Mouse (Mus musculus) intestine, embryonic 15.5 days (tissue): ENCODE measurements around the gene Gas7. TPM values are rescaled to one million over a fixed set of nuclear protein-coding genes. Genes with fewer than 3 reads are reported as not detected.

ENCODE experiments used
- ATAC-seq: fragments of 200-750 bp; cut with Nextera tagmentation; 2 replicates; pipeline ENCODE4 v1.8.0; 2017; ENCODE audit warnings: moderate TSS enrichment, moderate library complexity
- H3K27ac ChIP-seq: fragments of 300-500 bp; sonication (generic); 2 replicates; pipeline ENCODE4 v1.5.1; 2015; ENCODE audit warnings: mild to moderate bottlenecking, inconsistent platforms
- H3K27me3 ChIP-seq: fragments of 300-500 bp; sonication (generic); replicated peaks from 2 replicates; pipeline ENCODE4 v1.6.1; 2015; ENCODE audit warnings: inconsistent platforms
- H3K36me3 ChIP-seq: fragments of 300-500 bp; sonication (generic); 2 replicates; pipeline ENCODE4 v1.6.1; 2015; ENCODE audit warnings: inconsistent platforms
- H3K4me1 ChIP-seq: fragments of 300-500 bp; sonication (generic); replicated peaks from 2 replicates; pipeline ENCODE4 v1.6.1; 2015; ENCODE audit warnings: inconsistent platforms
- H3K4me2 ChIP-seq: fragments of 300-500 bp; sonication (generic); replicated peaks from 2 replicates; pipeline ENCODE4 v1.6.1; 2015; ENCODE audit warnings: mild to moderate bottlenecking, inconsistent platforms
- H3K4me3 ChIP-seq: fragments of 300-500 bp; sonication (generic); replicated peaks from 2 replicates; pipeline ENCODE4 v1.5.1; 2015; ENCODE audit warnings: inconsistent platforms
- H3K9ac ChIP-seq: fragments of 300-500 bp; sonication (generic); 2 replicates; pipeline ENCODE4 v1.6.1; 2015; ENCODE audit warnings: inconsistent platforms
- H3K9me3 ChIP-seq: fragments of 300-500 bp; sonication (generic); 2 replicates; pipeline ENCODE4 v1.6.1; 2016; ENCODE audit warnings: inconsistent platforms
- WGBS: fragments of 180-500 bp; shearing (Covaris S2); methylation state at CpG from one replicate; pipeline ENCODE4 v1.1.7; 2015; 5-methylcytosine and 5-hydroxymethylcytosine counted together
- polyA plus RNA-seq: library from polyadenylated mRNA; unstranded; fragments of >200 nt; fragmentation: Nextera tagmentation; extraction: Ambion mirVana; gene quantifications from 2 replicates; pipeline ENCODE4 v1.2.1, GENCODE M21; 2015

Gas7 gene
- polyA plus RNA-seq, 1 experiment from 2014 or later, result 10.4 TPM

- no peak overlapping the region for H3K27ac ChIP-seq
- H3K36me3 ChIP-seq, result no peaks in the 10 kb centered on the region
- H3K9ac ChIP-seq, result no peak overlapping the region
- WGBS, result 41% methylated on average over 11 of the region's 11 CpGs
- H3K4me3 ChIP-seq, result no peak overlapping the region
- no peaks in the 10 kb centered on the region for H3K27me3 ChIP-seq
- H3K4me2 ChIP-seq, result no peak overlapping the region
- no peak for ATAC-seq
- H3K4me1 ChIP-seq, result no peaks in the 10 kb centered on the region
- no peaks in the 10 kb centered on the region for H3K9me3 ChIP-seq
Measured at GRCm38 (mm10) chr11:67657685-67658382, 202.6 kb downstream of the Gas7 start.

GRCm38 (mm10) chr11:67661465-67661864 is 206.2 kb downstream of the Gas7 start:
- Histone ChIP-seq H3K4me1 (no peaks in the 10 kb centered on the region), H3K9me3 (no peaks in the 10 kb centered on the region), H3K9ac (no peak overlapping the region), H3K27me3 (no peaks in the 10 kb centered on the region), H3K36me3 (no peaks in the 10 kb centered on the region), H3K4me2 (no peak overlapping the region), H3K27ac (no peak overlapping the region), H3K4me3 (no peak overlapping the region)
- ATAC-seq, result no peak
- 88% methylated on average over 8 of the region's 8 CpGs for WGBS

DNA sequence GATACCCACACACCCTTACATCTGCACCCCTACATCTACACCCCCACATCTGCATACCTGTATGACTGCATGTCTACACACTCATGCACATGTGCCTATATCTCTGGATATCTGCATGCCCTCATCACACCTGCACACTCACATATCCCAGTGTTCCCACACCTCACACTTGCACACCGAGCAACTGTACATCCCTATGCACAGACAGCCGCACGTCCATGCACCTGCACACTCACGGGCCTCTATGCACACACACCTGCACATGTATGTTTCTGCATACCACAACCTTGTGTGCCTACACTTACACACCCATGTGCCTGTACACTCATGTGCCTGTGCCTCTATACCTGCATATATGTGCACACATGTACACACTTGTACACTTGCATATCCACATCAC is 208.2 kb downstream of the Gas7 start:
- no peaks in the 10 kb centered on the region for H3K27me3 ChIP-seq

GRCm38 (mm10) chr11:67664261-67664660 is 209.0 kb downstream of the Gas7 start:
- Histone ChIP-seq H3K4me3 (no peak overlapping the region), H3K9me3 (no peaks in the 10 kb centered on the region), H3K4me1 (no peaks in the 10 kb centered on the region), H3K36me3 (no peaks in the 10 kb centered on the region), H3K9ac (no peak overlapping the region), H3K27ac (no peak overlapping the region), H3K27me3 (no peaks in the 10 kb centered on the region), H3K4me2 (no peak overlapping the region)
- ATAC-seq, result no peak
- WGBS, result 84% methylated on average over 3 of the region's 3 CpGs

More for the DNA sequence above, 208.2 kb downstream of the Gas7 start:
- ATAC-seq, result no peak
- no peak overlapping the region for H3K27ac ChIP-seq
- H3K4me2 ChIP-seq, result no peak overlapping the region
- WGBS, result 95% methylated on average over 4 of the region's 4 CpGs
- no peaks in the 10 kb centered on the region for H3K36me3 ChIP-seq
- H3K4me3 ChIP-seq, result no peak overlapping the region
- H3K9me3 ChIP-seq, result no peaks in the 10 kb centered on the region
- no peak overlapping the region for H3K9ac ChIP-seq
- no peaks in the 10 kb centered on the region for H3K4me1 ChIP-seq

DNA sequence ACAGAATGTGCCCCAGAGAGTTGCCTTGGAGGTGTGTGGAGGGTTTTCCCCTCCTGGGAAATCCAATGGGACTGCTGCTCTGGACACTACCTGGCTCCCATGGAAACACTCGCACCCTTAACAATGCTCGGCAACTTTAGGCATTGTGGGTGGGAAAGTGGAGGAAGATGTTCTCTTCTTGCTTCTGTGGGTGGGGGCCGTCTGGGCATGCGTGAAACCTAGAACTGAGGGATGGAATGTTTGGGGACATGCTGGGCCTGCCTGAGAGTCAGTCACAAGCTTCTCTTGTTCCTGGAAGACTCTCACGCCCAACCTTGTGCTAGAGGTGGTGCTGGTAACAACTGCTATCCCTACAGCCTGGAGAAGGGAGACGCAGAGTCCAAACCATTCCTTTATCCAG is 209.7 kb downstream of the Gas7 start:
- Histone ChIP-seq H3K4me2 (no peak overlapping the region), H3K9ac (no peak overlapping the region), H3K4me1 (no peaks in the 10 kb centered on the region), H3K27me3 (no peaks in the 10 kb centered on the region), H3K27ac (no peak overlapping the region), H3K36me3 (no peaks in the 10 kb centered on the region), H3K4me3 (no peak overlapping the region), H3K9me3 (no peaks in the 10 kb centered on the region)
- no peak for ATAC-seq
- WGBS, result 84% methylated on average over 6 of the region's 6 CpGs

DNA sequence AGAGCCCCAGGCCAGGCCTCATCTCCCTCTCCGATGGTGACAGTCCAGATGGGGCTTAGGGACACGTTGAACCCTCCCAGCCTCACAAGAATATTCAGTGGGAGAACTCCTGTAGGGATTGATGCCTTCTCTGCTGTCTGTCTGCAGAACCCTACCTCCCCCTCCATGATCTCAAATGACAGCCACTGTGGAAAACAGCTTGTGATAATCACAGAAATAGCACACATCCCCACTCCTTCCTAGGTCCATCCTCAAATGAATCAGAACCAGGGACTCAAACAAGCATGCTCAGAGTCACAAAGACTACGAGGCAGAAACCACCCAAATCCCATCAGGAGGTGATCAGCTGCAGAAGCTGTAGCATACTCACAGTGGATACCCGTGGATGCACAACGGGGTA is 210.9 kb downstream of the Gas7 start:
- Histone ChIP-seq H3K36me3 (no peaks in the 10 kb centered on the region), H3K4me3 (no peak overlapping the region), H3K9ac (no peak overlapping the region), H3K9me3 (no peaks in the 10 kb centered on the region), H3K4me1 (no peaks in the 10 kb centered on the region), H3K27me3 (no peaks in the 10 kb centered on the region), H3K27ac (no peak overlapping the region), H3K4me2 (no peak overlapping the region)
- ATAC-seq, result no peak
- WGBS, result 87% methylated on average over 5 of the region's 5 CpGs

- no peaks in the 10 kb centered on the region for H3K27me3 ChIP-seq
- H3K4me1 ChIP-seq, result no peaks in the 10 kb centered on the region
- H3K4me3 ChIP-seq, result no peak overlapping the region
- 85% methylated on average over 13 of the region's 13 CpGs for WGBS
- H3K9ac ChIP-seq, result no peak overlapping the region
- no peak overlapping the region for H3K27ac ChIP-seq
- no peaks in the 10 kb centered on the region for H3K36me3 ChIP-seq
- H3K4me2 ChIP-seq, result no peak overlapping the region
- no peaks in the 10 kb centered on the region for H3K9me3 ChIP-seq
- no peak for ATAC-seq
Measured at GRCm38 (mm10) chr11:67667531-67668332, 212.5 kb downstream of the Gas7 start.

- ATAC-seq, result no peak
- Histone ChIP-seq H3K27ac (no peak overlapping the region), H3K4me3 (no peak overlapping the region), H3K4me2 (no peak overlapping the region), H3K9me3 (no peaks in the 10 kb centered on the region), H3K36me3 (no peaks in the 10 kb centered on the region), H3K27me3 (no peaks in the 10 kb centered on the region), H3K9ac (no peak overlapping the region), H3K4me1 (no peaks in the 10 kb centered on the region)
- WGBS, result 88% methylated on average over 3 of the region's 3 CpGs
Measured at GRCm38 (mm10) chr11:67668460-67669007, 213.3 kb downstream of the Gas7 start.

GRCm38 (mm10) chr11:67670031-67670430 is 214.8 kb downstream of the Gas7 start:
- 95% methylated on average over 6 of the region's 6 CpGs for WGBS
- no peak for ATAC-seq

GRCm38 (mm10) chr11:67672140-67672539 is 216.9 kb downstream of the Gas7 start:
- Histone ChIP-seq H3K36me3 (no peaks in the 10 kb centered on the region), H3K27me3 (no peaks in the 10 kb centered on the region), H3K9me3 (no peaks in the 10 kb centered on the region), H3K27ac (no peak overlapping the region), H3K4me1 (no peaks in the 10 kb centered on the region), H3K9ac (no peak overlapping the region), H3K4me3 (no peak overlapping the region), H3K4me2 (no peak overlapping the region)
- 59% methylated on average over 5 of the region's 5 CpGs for WGBS
- no peak for ATAC-seq

More at GRCm38 (mm10) chr11:67670031-67670430, 214.8 kb downstream of the Gas7 start:
- H3K9ac ChIP-seq, result no peak overlapping the region
- H3K9me3 ChIP-seq, result no peaks in the 10 kb centered on the region
- H3K4me1 ChIP-seq, result no peaks in the 10 kb centered on the region
- no peaks in the 10 kb centered on the region for H3K36me3 ChIP-seq
- H3K27me3 ChIP-seq, result no peaks in the 10 kb centered on the region
- H3K27ac ChIP-seq, result no peak overlapping the region
- H3K4me2 ChIP-seq, result no peak overlapping the region
- no peak overlapping the region for H3K4me3 ChIP-seq

- Histone ChIP-seq H3K27ac (no peak overlapping the region), H3K4me1 (no peaks in the 10 kb centered on the region), H3K9me3 (no peaks in the 10 kb centered on the region), H3K36me3 (no peaks in the 10 kb centered on the region), H3K4me2 (no peak overlapping the region), H3K9ac (no peak overlapping the region), H3K27me3 (no peaks in the 10 kb centered on the region), H3K4me3 (no peak overlapping the region)
- WGBS, result 63% methylated on average over 12 of the region's 12 CpGs
- no peak for ATAC-seq
Measured at GRCm38 (mm10) chr11:67675562-67676540, 220.6 kb downstream of the Gas7 start.

- no peak overlapping the region for H3K27ac ChIP-seq
- H3K9ac ChIP-seq, result no peak overlapping the region
- no peaks in the 10 kb centered on the region for H3K9me3 ChIP-seq
- H3K4me1 ChIP-seq, result no peaks in the 10 kb centered on the region
- no peak for ATAC-seq
- 56% methylated on average over 5 of the region's 5 CpGs for WGBS
- H3K36me3 ChIP-seq, result no peaks in the 10 kb centered on the region
- H3K4me2 ChIP-seq, result no peak overlapping the region
- H3K27me3 ChIP-seq, result no peaks in the 10 kb centered on the region
- H3K4me3 ChIP-seq, result no peak overlapping the region
Measured at GRCm38 (mm10) chr11:67679300-67679699, 224.1 kb downstream of the Gas7 start.
